Mouse (Mus musculus) megakaryocyte, adult 5-6 weeks (primary cell): ENCODE data around the gene Plb1. TPM values are rescaled to one million over a fixed set of nuclear protein-coding genes. Genes with fewer than 3 reads are reported as not detected.

Source experiments
- ATAC-seq: 2 replicates; pipeline ENCODE4 v1.8.0; 2016; ENCODE audit warnings: mild to moderate bottlenecking, inconsistent platforms; ENCODE audit not compliant: poor library complexity, severe bottlenecking
- total RNA-seq, 2 experiments: library from RNA; stranded (forward) in 1 of 2; stranded (reverse) in 1 of 2; fragments of 153-499, 151-499 nt in 1 of 2; fragments of 221-1000, 200-1000 nt in 1 of 2; gene quantifications; 2 replicates each; pipeline versions ENCODE4 v1.2.3 to v1.2.4; 2015 to 2017

Plb1 gene
- total RNA-seq, 2 experiments from 2014 or later = not detected

- peak; percentile 60 for ATAC-seq
Measured at GRCm38 (mm10) chr5:32322146-32322811, 89.8 kb downstream of the Plb1 start.

DNA sequence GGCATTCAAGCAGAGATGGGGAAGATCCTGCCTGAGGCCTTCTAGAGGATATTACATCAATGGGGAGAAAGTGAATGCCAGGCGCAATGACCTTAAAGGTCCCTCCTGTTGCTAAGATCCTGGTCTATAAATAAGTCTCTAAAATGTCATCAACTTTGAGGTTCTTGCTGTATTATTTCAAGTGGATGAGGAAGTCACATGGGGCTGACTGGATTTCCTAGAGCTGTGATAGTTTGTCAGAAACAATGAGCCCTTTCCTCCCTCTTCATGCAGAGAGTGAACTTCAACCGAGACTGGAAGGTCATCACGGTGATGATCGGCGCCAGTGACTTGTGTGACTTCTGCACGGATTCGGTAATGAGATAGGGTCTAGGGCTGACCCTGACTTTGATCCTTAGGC lies 95.6 kb downstream of the Plb1 start:
- ATAC-seq = no peak

- peak; percentile 69 for ATAC-seq
Measured at GRCm38 (mm10) chr5:32332591-32332990, 100.1 kb downstream of the Plb1 start.

- no peak for ATAC-seq
Measured at GRCm38 (mm10) chr5:32335172-32335571, 102.7 kb downstream of the Plb1 start.

DNA sequence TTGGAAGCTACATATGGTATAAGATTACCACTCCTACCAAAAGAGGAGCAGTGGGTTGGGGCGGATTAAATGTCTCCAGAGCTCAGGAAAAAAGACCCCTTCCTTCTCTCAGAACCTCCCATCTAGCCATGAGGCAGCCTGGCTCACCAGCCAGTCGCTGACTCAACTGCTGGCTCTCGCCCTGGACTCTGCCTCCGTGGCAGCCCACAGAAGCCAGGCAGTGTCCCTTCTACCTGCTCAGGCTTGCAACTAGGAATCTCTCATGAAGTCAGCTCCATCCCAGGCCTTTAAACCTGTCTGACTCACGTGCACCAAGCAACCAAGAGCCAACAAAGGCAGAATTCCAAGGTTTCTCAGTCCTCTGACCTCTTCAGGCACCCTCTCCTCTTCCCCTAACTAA lies 103.6 kb downstream of the Plb1 start:
- no peak for ATAC-seq

- ATAC-seq = no peak
Measured at GRCm38 (mm10) chr5:32337336-32337735, 104.8 kb downstream of the Plb1 start.

DNA sequence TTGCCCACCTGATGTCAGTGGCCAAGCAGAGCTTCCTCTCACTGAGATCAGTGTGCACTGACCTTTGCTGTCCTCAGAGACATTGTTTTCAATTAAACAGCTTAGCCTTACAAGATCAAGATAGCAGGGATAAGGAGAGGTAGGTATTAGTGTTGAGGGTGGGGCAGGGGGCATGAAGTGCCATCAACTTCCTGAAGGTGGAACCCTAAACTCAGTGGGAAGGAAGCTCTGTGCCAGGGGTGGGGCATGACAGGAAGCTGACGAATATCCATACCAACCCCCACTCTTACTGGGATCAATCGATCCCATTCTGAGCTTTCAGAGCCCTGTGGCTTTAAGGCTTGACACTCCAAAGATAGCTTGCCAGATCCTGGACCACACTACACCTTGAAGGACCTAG lies 105.8 kb downstream of the Plb1 start:
- ATAC-seq = peak; percentile 72

- ATAC-seq = no peak
Measured at GRCm38 (mm10) chr5:32338766-32339165, 106.3 kb downstream of the Plb1 start.

DNA sequence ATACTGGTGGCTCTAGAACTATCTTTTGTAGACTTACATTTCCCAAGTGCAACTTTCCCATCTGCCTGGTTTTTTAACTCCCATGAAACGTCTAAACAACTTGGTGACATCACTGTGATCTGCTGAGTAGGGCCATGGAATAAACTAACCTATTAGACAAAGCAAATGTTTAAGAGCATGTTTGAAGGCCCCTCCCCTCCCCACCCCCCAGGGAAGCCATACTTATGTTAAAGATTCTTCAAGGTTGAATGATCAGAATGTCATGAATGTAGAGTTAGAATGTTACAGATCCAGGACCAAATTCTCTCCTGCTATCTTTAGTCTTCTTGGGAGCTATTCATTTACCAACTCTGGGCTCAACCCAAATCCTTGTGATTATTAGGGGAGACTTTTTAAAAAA lies 107.7 kb downstream of the Plb1 start:
- no peak for ATAC-seq

DNA sequence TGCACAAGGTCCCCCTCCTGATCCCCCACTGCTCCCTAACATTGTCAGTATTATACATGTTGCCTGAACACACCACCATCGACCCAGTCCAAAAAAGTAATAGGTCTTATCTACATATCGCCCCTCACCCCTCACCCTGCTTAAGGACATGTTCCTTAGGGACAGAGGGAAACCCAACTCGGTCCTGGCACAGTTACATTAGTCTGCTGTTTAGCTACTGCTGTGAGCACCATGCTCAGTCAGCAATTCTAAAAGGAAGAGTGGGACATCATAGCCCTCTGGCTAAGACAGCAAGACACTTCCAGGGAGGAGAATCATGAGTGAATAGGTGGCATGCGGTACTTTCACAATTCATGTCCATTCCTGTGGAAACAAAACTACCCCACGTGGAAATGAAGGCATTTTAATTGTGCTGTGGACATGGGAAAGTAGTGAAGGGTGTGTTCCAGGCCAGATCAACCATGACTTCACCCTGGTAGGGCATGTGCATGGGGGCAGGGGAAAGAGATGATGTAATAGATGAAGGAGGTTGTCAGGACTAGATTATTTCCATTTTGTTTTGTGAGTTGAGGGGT lies 110.3 kb downstream of the Plb1 start:
- ATAC-seq = no peak

DNA sequence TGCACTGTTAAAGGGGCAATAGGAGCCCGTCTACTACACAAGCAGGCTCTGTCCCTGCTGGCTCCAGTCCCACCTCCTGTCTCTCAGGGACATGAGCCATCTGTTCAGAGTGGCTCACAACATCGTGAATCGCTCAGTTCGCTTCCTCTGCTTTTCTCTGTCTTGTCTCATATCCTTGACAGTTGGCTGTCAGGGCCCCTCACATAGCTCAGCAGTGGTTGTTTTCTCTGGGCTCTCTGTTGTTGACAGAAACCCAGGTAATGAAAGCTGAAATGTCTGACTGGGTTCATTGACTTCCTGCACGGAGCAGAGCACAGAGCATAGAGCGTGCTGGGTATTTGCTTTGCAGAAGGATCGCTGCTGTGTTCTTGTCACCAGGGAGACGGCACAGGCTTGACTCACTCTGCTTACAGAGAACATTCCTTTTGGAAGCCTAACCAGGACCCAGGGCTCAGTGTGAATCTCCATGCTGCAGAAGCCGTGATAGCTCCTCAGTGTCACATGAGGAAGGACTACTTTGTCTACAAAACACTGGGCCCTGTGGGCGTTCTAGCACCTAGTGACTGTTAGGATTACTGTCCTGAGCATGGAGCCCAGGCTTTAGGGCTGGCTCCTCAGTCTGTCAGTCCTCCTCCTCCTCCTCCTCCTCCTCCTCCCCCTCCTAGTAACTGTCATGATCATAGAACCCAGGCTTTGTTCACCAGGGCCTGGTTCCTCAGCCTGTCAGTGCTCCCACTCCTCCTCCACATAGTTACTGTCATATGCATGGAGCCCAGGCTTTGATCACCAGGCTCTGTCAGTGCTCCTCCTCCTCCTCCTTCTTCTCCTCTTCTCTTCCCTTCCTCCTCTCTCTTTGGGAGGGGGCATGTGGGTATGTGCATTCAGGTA lies 113.8 kb downstream of the Plb1 start:
- ATAC-seq = no peak

DNA sequence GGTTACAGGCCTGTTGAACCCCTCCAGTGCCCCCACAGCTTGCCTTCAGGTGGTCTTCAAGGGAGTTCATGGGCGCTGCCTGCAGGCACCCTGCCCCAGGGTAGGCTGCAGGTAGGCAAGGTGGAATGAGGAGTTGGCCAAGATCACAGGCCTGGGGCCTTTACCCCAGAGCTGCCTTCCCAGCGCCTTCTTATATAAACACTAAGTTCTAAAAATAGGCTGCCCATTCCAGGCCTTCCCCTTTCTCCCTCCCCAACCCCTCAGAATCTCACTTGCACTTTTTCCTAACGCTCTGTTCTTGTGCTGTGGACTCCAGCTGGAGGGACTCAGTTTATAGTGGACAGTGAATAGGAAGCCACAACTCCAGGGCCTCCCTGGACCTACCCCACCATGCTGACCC lies 117.2 kb downstream of the Plb1 start:
- ATAC-seq = no peak

DNA sequence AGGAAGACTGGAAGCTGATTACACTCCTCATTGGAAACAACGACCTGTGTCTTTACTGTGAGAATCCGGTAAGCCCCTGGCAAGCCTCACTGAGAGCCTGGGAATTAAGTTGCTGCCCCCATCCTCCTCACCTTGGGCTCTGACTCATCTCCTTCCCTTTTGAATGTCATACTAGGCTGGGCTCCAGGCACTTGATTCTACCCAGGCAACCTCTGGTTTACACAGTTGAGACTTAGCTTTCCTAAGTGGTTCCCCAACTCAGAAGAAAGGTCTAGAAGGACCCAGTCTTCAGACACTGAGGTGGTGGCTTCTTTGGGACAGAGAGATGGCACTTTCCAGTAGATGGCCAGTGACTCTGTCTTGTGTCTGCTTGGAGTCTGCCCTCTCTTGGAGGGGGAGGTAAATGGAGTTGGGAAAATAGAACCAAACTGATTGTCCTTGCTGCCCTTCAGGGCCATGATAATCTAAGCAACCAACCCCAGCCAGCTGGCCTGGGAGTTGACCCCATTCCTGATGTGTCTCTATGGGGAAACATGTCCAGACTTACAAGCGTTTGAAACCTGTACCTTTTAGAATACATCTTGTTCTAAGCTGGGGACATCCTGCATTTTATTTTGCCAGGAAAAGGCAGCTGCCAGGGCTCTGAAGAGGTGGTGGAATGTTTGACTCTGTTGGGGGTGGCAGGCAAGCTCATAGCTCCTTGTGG lies 118.2 kb downstream of the Plb1 start:
- no peak for ATAC-seq

DNA sequence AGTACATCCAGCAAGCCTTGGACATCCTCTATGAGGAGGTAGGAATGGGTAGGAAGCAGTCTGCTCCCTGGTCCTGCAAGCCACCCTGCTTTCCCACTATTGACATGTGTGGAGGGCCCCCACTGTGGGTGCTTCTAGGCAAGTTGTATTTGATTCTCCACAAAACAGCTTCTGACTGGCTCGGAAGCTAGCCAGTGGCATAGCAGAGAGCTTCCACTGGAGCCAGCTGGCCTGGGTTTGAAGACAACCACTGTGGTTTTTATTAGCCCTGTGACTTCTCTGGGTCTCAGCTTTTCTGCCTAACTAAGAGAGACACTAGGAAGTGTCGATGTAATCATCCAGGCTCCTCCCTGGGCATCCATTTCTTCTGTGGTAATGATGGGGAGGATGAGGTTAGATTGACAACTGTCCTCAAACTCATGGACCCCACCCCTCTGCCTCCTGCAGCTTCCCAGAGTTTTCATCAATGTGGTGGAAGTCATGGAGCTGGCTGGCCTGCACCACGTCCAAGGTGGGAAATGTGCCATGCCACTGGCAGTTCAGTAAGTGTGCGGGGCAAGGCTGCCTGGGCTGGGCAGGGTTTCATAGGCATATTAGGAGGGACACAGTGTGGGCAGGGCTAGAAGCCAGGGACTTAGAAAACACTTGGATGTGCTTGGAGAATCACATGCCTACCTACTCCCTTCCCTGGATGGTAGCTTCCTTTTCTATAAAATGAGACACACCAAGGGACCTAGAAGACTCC lies 119.4 kb downstream of the Plb1 start:
- no peak for ATAC-seq

DNA sequence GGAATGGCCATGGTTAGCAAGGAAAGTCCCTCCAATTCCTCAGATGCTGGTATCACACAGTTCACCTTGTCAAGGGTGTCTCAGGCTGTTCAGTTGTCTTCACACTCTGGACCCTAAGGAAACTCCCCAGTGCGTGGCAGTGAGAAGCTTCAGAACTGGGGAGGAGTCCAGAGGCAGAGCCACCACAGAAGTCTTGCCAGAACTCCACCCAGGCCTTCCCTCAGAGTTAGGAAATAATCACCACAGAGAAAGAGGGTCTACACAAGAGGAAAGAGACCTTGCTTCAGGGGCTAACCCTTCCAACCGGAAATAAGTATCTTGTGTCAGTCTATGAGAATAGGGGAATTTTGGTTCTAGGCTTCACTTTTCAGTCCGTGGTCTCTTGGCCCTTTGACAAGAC lies 120.3 kb downstream of the Plb1 start:
- ATAC-seq = 0 out of 2 replicates have a peak, but pooled peaks have one; percentile 21

DNA sequence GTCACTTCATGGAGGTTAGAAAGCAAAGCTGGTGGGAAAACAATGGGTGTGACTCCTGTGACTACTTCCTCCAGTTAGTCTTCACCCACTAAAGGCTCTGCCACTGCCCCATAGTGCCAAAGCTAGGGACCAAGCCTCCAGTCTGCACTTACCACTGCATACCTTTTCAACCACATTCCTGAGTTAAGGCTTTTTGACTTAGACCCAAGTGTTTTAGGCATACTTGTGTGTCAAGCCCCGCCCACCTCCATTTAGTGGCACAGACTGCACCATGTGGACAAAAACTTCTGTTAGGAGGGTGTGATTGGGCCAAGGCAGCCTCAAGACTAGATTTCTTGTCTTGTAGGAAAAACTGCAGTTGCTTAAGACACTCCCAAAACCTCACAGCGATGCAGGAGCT lies 120.8 kb downstream of the Plb1 start:
- no peak for ATAC-seq

DNA sequence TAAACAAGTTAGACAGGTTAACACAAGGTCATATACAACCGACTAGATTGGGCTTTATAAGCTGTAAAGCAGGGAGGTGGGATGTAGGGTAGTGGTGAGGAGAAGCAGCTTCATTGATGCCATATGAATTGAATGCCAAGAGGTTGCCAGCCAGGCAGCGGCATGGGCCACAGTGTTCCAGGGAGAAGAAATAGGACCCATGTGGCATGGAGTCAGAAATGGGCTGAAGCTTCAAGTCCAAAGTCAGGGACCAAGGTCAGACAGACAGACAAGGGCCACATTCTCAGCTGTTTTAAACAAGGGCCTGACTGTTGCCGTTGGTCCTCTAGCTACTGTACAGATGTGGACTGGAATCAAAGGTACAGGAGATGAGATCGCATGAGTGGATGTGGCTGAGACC lies 128.0 kb downstream of the Plb1 start:
- no peak for ATAC-seq

DNA sequence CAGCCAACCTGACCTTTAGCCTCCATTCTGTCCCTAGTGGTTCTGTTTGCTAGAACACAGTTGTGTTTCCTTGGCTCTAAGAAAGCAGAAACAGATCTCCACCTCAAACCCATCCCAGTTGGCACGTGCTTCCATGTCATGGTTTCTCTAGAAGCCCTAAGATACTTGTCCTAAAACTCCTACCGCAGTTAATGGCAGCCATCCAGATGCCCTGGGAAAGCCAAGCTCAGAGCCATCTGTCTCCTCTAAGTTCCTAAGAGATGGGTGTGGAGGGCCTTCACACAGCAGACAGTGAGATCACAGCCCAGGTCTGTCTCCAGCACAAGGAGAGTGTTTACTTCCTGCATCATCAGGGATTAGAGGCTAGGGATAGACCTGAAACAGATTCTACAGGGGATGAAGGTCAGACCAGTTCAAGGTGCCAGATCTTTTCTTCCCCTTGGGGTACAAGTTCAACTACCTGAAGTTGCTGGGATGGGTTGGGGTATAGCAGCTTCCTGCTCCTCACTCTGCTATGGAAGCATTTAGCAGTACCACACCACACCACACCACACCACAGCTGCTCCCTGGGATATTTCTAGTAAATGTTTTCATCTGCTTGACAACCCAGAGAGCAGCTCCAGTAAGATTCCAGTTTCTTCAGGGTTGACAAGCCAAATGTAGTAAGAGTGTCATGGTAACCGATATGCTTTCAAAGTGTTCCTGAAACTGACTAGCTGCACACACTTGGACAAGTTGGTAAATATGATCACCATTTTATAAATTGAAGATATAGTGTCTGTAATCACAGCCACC lies 129.1 kb downstream of the Plb1 start:
- ATAC-seq = no peak

DNA sequence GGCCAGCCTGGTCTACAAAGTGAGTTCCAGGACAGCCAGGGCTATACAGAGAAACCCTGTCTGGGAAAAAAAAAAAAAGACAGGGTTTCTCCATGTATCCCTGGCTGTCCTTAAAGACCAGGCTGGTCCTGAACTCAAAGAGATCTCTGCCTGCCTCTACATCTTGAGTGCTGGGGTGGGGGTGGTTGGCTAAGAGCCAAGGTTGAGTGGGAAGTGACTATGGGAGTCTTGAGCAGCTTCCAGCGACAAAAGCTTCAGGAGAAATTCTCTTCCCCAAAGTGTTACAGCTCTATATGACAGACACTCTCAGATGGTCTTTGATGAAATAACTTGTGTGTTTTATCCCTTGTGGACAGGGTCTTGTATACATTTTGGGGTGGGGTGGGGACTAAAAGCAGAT lies 136.9 kb downstream of the Plb1 start:
- ATAC-seq = no peak

GRCm38 (mm10) chr5:32371239-32371638 lies 138.7 kb downstream of the Plb1 start:
- no peak for ATAC-seq
